Mouse (Mus musculus) megakaryocyte, embryonic 14.5 days (primary cell): ENCODE data around the gene Trim47. TPM values are rescaled to one million over a fixed set of nuclear protein-coding genes. Genes with fewer than 3 reads are reported as not detected.

Source experiments
- H3K27me3 ChIP-seq: replicated peaks from 2 replicates; pipeline ENCODE3; 2012; ENCODE audit warnings: inconsistent platforms
- H3K36me3 ChIP-seq: replicated peaks from 2 replicates; pipeline ENCODE3; 2012; ENCODE audit warnings: low read length, inconsistent platforms, mixed read lengths
- H3K4me1 ChIP-seq: 2 replicates; pipeline ENCODE4 v1.6.1; 2012; ENCODE audit warnings: inconsistent platforms
- H3K4me3 ChIP-seq: replicated peaks from 2 replicates; pipeline ENCODE3; 2012; ENCODE audit warnings: moderate library complexity, mild to moderate bottlenecking, inconsistent platforms
- H3K9me3 ChIP-seq: 2 replicates; pipeline ENCODE4 v1.6.1; 2012; ENCODE audit warnings: inconsistent platforms
- FLI1 ChIP-seq: IDR thresholded peaks from 2 replicates; pipeline ENCODE4 v1.6.1; 2012; ENCODE audit warnings: low read length, inconsistent platforms, mixed read lengths
- GATA1 ChIP-seq: IDR thresholded peaks from 3 replicates; pipeline ENCODE4 v1.6.1; 2012; ENCODE audit warnings: mixed read lengths, low read length, inconsistent platforms, borderline replicate concordance
- polyA plus RNA-seq: library from polyadenylated mRNA; stranded (reverse); fragments of >175 nt; gene quantifications from 2 replicates; pipeline ENCODE4 v1.2.3, GENCODE M21; 2012; ENCODE audit warnings: low replicate concordance; ENCODE audit not compliant: insufficient read depth

Gene Trim47
- polyA plus RNA-seq, 1 experiment = 23.5 TPM

- peak overlapping the region; percentile 46 for H3K4me3 ChIP-seq
- peaks cover 96% of the 10 kb centered on the region for H3K4me1 ChIP-seq
- TF ChIP-seq FLI1 (no peak), GATA1 (no peak)
- H3K36me3 ChIP-seq = peaks cover 42% of the 10 kb centered on the region
- H3K9me3 ChIP-seq = no peaks in the 10 kb centered on the region
- peaks cover 21% of the 10 kb centered on the region for H3K27me3 ChIP-seq
These were observed 19.2 kb downstream of the Trim47 start for GRCm38 (mm10) chr11:116107777-116108285.

GRCm38 (mm10) chr11:116106963-116107776, 19.8 kb downstream of the Trim47 start:
- Histone ChIP-seq H3K36me3 (peaks cover 42% of the 10 kb centered on the region), H3K4me1 (peaks cover 97% of the 10 kb centered on the region), H3K27me3 (peaks cover 21% of the 10 kb centered on the region), H3K9me3 (no peaks in the 10 kb centered on the region), H3K4me3 (peak overlapping the region; percentile 38)
- TF ChIP-seq FLI1 (no peak), GATA1 (no peak)

- no peak overlapping the region for H3K4me3 ChIP-seq
- H3K4me1 ChIP-seq = peaks cover 97% of the 10 kb centered on the region
- H3K9me3 ChIP-seq = no peaks in the 10 kb centered on the region
- H3K27me3 ChIP-seq = peaks cover 21% of the 10 kb centered on the region
- TF ChIP-seq FLI1 (no peak), GATA1 (no peak)
- peaks cover 33% of the 10 kb centered on the region for H3K36me3 ChIP-seq
These were observed 20.7 kb downstream of the Trim47 start for GRCm38 (mm10) chr11:116106154-116106962.

- H3K36me3 ChIP-seq = peaks cover 34% of the 10 kb centered on the region
- H3K27me3 ChIP-seq = peaks cover 14% of the 10 kb centered on the region
- TF ChIP-seq GATA1 (no peak), FLI1 (no peak)
- H3K9me3 ChIP-seq = no peaks in the 10 kb centered on the region
- no peak overlapping the region for H3K4me3 ChIP-seq
- H3K4me1 ChIP-seq = peaks cover 100% of the 10 kb centered on the region
These were observed 21.9 kb downstream of the Trim47 start for GRCm38 (mm10) chr11:116105065-116105464.

- Histone ChIP-seq H3K27me3 (peaks cover 5% of the 10 kb centered on the region), H3K36me3 (peaks cover 38% of the 10 kb centered on the region), H3K4me1 (peaks cover 100% of the 10 kb centered on the region), H3K4me3 (peak overlapping the region; percentile 80), H3K9me3 (no peaks in the 10 kb centered on the region)
- TF ChIP-seq GATA1 = no peak
- no peak for TF ChIP-seq FLI1
These were observed 22.9 kb downstream of the Trim47 start for GRCm38 (mm10) chr11:116104006-116104646.

- peaks cover 1% of the 10 kb centered on the region for H3K27me3 ChIP-seq
- peaks cover 41% of the 10 kb centered on the region for H3K36me3 ChIP-seq
- H3K4me3 ChIP-seq = peak overlapping the region; percentile 74
- TF ChIP-seq FLI1 = no peak
- no peak for TF ChIP-seq GATA1
- no peaks in the 10 kb centered on the region for H3K9me3 ChIP-seq
- peaks cover 100% of the 10 kb centered on the region for H3K4me1 ChIP-seq
These were observed 23.4 kb downstream of the Trim47 start for GRCm38 (mm10) chr11:116103572-116103971.

GRCm38 (mm10) chr11:116102472-116102871, 24.5 kb downstream of the Trim47 start:
- Histone ChIP-seq H3K27me3 (no peaks in the 10 kb centered on the region), H3K4me1 (peaks cover 98% of the 10 kb centered on the region), H3K4me3 (no peak overlapping the region), H3K9me3 (no peaks in the 10 kb centered on the region), H3K36me3 (peaks cover 31% of the 10 kb centered on the region)
- no peak for TF ChIP-seq GATA1
- TF ChIP-seq FLI1 = no peak

GRCm38 (mm10) chr11:116101931-116102381, 25.1 kb downstream of the Trim47 start:
- H3K27me3 ChIP-seq = no peaks in the 10 kb centered on the region
- H3K4me3 ChIP-seq = peak overlapping the region; percentile 66
- TF ChIP-seq FLI1 (no peak), GATA1 (no peak)
- peaks cover 95% of the 10 kb centered on the region for H3K4me1 ChIP-seq
- H3K9me3 ChIP-seq = no peaks in the 10 kb centered on the region
- H3K36me3 ChIP-seq = peaks cover 26% of the 10 kb centered on the region

- no peak for TF ChIP-seq FLI1
- no peak for TF ChIP-seq GATA1
- H3K9me3 ChIP-seq = peaks cover 4% of the 10 kb centered on the region; the same call in 1 of the 2 replicates
- H3K27me3 ChIP-seq = no peaks in the 10 kb centered on the region
- peak overlapping the region; percentile 33 for H3K4me3 ChIP-seq
- peaks cover 92% of the 10 kb centered on the region for H3K4me1 ChIP-seq
- peaks cover 21% of the 10 kb centered on the region for H3K36me3 ChIP-seq
These were observed 26.2 kb downstream of the Trim47 start for GRCm38 (mm10) chr11:116100839-116101238.
